Mouse (Mus musculus): ENCODE results near the gene Dlgap1. TPM values are rescaled to one million over a fixed set of nuclear protein-coding genes. Genes with fewer than 3 reads are reported as not detected.

Gene Dlgap1
- total RNA-seq, 2 experiments from 2014 or later = 0.33 to 0.78 TPM

DNA sequence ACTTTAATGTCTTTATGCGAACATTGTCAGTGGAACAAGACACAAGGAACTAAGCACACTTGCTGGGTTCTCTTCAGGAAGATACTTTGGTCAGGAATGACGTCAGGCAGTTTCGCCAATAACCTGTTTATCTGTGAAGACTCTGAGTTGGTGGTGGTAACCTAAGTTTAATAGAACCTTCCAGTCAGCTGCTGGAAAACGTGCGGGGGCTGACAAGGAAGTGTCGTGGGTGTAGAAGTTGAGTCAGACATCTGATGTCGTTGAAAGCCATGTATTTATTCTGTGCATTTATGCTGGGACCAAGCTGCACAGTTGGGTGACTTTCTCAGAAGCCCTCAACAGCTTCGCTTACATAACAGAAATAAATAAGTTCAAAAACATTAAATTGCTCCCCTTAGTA is 477.6 kb downstream of the Dlgap1 start:
- DNase-seq = no peak
- intact Hi-C loops (cut with DNase I) = no loop called here

DNA sequence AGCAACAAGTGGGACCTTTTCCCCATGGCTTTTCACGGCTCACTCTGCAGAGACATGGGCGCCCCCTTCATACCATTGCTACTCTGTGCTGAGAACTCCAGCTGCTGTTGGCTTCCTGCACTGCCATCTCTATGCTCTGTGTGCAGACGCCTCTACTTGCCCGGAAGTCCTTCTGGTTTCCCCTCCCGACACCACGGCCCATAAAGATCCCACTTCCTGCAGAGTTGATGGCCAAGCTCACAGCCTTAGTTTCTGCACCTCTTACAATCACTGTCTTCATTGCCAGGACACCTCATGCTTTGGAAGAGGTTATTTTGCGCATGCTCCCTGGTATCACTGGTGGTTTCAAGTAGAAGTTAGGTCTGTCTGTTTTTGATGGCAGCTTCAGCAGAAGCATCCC is 486.2 kb downstream of the Dlgap1 start:
- DNase-seq = no peak
- intact Hi-C loops (cut with DNase I) = no loop called here

DNA sequence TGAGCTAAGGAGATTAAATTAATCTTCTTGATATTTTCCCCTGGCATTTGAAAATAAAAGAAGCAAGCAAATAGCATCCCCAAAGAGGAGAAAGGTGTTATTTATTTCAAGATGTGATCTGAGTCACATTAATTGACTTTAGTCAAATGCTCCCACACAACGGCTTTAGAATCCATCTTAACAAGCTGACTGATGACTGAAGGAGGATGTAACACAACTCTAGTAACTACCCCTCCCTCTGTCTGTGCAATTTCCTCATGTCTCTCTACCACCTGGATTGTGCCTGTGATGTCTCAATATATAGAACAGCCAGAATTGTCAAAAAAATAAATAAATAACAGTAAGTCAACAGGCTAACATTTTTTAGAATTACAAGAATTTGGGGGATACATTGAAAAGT is 488.2 kb downstream of the Dlgap1 start:
- DNase-seq = no peak
- intact Hi-C loops (cut with DNase I) = no loop called here

DNA sequence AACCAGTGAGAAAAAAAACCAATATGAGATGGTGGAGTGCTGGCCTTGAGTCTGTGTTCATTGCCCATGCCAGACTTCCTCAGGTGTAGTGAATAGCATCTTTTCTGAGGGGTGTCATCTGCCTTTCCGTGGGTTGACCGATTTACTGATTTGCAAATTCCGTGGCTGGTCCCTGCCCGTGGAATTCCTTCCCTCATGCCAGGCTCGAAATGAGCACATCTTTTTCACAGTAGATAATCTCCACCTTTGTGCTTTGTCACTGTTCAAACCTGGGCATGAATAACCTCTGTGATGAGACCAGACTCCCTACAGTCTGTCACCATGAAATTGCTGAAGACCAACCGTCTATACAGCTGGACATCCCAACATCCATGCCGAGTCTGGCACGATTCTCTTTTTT is 493.4 kb downstream of the Dlgap1 start:
- intact Hi-C loops (cut with DNase I) = no loop called here
- no peak for DNase-seq

DNA sequence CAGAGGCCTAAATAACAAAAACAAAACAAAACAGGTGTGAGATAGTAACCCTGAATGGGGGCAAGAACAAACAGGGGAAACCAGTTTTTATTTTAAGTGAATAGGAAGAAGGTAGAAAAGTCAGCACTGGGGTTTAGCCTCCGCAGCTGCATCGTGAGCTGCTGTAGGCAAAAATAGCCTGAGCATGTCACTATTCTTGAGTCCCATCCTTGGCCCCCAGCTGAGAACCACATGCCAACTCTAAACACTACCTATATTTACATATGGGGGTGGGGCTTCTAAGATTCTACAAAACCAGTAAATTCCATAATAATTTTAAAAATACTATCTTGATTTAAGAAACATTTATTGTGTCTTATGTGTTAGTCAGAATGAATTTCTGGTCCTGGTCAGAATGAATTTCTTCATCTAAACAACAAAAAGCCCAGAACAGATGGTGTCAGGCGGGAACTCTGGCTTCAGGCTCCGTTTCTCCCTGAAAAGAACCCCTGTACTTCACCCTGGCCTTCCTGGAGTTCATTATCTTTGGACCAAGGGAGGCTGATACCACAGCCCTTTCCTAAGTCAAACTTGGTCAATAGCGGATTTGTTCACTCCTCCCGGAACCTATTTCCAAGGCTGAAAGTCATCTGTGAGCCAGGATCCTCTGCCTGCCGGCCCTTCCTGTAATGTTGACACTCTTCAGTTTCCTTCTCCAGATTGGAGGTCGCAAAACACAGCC is 494.1 kb downstream of the Dlgap1 start:
- no peak for DNase-seq
- intact Hi-C loops (cut with DNase I) = no loop called here

DNA sequence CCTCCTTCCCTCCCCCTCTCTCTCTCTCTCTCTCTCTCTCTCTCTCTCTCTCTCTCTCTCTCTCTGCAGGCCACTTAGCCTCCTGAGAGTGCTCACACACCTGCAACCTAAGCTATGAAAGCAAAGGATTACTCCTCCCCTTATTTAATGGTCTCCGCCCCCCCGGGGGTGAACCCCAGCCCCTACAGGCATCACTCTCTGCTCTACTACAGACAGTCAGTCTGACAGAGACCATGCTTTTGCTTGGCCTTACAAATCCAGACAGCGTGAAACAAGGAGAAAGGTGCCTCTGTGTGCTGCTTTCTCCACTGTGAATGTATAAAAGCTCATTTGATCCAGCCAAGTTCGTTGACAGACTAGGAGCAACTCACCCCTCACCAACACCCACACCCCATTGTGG is 497.5 kb downstream of the Dlgap1 start:
- intact Hi-C loops (cut with DNase I) = no loop called here
- DNase-seq = no peak

DNA sequence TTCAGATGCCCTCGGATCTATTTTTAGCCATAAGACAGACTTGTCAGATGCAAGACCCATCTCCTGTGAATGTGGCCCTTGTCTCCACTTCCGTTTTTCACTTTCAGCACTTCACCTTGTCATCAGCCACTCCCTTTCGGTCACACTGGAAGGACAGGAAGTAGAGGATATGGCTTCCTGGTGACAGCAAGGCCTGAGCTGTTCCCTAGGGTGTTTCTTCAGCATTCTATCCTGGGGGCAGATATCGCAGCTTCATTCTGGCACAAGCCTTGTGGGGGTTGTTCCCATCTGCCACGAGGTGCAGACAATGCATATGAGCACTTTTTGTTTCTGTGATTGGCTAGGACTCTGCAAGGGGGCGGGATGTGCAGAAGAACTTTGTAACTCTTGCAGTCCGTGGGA is 502.1 kb downstream of the Dlgap1 start:
- DNase-seq = no peak
- intact Hi-C loops (cut with DNase I) = no loop called here

DNA sequence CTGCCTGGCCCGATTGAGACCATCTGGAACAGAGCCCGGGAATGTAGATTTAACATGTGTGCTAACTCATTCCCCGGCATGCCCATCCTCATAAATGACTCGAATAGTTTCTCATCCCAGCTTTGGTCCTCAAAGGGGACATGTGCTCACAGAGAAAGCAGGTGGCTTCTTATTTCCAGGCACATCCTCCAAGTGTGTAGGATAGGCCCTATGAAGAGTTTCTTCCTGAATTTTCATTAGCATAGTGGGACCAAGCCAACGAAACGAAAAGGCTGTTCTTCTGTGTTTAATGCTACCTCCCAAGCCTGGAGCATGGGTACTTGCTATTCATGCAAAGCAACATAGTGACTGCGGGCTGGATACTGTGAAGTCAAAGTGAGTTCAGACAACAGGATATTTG is 503.3 kb downstream of the Dlgap1 start:
- no peak for DNase-seq
- intact Hi-C loops (cut with DNase I) = no loop called here

DNA sequence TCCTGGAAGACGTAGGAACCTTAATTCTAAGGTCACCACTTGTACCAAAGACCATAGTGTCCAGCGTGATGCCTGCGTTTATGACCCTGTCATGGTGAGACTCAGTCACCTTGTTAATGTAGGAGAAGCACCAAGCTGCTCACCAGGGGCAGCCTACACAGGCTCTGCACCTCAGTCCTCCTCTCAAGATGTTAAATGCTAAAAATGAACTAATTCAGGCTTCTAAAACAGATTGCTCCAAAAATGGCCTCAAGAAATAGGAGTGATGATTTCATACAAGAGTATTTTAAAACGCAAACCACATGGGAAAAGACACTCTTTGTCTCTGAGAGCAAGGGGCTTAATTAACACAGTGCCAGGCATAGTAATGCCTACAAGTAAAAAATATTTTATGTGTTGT is 505.0 kb downstream of the Dlgap1 start:
- intact Hi-C loops (cut with DNase I) = no loop called here
- DNase-seq = no peak

DNA sequence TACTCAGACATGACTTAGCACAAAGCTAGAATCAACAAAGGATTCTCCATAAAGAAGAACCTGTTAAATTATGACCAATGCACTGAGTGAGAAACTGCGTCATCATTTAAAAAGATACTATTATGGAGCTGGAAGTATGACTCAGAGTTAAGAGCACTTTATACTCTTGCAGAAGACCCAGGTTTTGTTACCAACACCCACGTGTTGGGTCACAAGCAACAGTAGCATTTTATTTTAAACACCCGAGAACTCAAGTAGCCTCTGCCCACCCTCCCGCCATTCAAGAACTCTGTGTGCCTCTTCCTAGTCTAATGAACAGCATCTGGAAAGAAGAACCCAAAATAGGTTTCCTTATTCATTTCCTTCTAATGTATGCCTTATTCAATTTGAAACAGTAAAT is 514.8 kb downstream of the Dlgap1 start:
- DNase-seq = no peak
- intact Hi-C loops (cut with DNase I) = no loop called here

DNA sequence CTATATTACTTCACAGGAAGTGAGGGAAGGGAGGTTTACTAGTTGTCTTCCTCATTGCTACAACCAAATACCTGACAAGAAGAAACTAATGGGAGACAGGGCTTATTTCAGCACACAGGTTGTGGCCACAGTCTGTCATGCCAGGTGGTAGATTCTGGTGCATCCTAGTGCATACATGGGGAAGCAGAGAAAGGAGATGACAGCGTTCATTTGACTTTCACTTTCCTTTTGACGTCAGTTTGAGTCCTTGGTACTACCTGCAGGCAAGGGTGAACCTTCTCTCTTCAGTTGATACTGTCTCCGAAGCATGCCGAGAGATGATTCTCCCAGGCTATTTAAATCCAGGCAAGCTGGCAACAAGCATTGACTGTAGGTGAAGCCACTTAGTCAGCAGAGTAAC is 516.8 kb downstream of the Dlgap1 start:
- intact Hi-C loops (cut with DNase I) = no loop called here
- DNase-seq = no peak

DNA sequence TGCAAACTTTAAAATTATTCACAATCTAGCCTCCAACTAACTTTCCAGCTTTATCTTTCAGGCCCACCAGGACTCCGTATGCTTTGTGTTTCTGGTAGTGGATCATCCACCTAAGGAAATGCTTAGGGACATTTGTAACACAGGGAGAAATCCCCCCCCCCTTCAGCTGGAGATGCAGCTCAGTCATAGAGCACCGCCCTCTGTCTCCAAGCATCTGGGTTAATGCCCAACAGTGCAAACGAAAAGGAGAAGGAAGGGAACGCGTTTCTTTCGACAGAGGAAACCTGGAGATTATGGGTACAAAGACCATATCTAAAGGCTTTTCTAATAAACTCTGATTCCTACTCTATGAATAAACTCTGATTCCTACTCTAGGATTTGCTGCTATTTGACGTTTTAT is 517.4 kb downstream of the Dlgap1 start:
- DNase-seq = no peak
- intact Hi-C loops (cut with DNase I) = no loop called here

DNA sequence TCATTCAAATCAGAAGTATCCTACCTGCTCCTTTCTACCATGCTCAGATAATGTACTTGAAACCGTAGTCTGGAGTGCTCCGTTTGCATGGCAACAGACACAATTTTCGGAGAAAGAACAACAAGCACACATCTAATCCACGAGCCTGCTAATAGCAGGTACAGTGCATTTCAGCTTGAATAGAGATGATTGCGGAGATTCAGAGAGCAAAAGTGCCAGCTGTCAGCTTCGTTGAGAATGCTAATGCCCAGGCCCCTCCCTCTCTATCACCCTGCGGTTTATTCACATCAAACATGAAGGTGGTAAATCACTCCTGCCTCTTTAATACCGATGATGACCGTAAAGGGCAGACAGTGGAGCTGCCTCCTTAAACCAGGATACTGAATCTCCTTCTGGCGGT is 518.0 kb downstream of the Dlgap1 start:
- DNase-seq = no peak
- intact Hi-C loops (cut with DNase I) = no loop called here

DNA sequence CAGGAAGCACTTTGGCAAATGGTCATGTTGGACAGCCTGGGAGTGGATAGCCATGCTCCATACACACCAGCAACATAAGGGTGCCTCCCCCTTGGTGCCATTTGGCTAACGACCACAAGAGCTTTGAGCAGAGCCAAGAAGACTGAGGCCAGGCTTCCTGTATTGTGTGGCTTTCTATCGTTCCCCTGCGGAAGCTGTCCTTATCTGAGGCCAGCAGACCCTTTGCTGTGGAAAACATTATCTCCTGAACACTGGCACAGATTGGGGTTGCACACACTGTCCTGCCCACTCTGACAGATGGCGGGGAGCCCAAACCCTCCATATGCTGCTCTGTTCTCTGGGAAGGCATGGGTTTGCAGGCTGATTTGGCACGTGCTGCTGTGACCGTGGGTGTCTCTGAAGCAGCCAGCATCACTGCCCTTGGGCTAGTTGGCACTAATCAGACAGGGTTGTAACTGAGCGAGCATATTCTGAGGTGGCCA is 520.0 kb downstream of the Dlgap1 start:
- intact Hi-C loops (cut with DNase I) = no loop called here
- DNase-seq = peak in 1 of 2 experiments; percentile 5

DNA sequence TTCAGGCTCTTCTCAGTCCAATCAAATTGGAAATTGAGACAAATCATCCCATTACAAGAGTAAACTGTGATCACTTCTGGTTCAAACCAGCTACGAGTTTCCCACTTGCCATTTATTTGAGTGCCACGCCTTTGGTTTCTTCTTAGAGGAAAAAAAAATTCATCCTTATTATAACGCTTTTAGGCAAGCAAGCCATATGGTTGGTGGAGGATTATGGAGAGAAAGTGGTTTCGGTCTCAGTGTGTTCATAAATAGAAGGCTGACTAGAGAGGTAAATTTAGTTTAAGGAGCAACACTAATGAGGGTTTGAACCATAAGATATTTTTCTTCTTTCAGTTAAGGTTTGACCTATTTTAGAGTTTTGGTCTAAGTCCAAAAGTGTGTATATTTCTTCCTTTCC is 522.7 kb downstream of the Dlgap1 start:
- intact Hi-C loops (cut with DNase I) = no loop called here
- no peak for DNase-seq

DNA sequence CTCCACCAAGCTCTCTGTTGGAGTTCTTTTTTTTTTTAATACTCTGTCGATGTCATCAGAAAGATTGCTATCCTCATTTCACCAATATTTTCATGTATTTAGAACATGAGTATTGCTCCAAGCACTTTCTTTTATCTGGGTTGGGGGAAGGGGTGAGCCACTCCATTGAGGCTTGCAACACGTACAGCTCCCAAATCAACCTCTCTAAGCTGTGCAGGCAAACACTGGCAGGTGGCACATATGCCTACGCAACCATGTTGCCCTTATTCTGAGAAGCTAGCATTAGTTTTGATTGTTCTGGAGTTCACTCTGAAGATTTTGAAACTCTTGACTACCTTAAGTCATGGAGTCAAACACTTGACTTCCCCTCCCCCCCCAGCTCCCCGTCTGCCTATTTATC is 525.5 kb downstream of the Dlgap1 start:
- no peak for DNase-seq
- intact Hi-C loops (cut with DNase I) = no loop called here

DNA sequence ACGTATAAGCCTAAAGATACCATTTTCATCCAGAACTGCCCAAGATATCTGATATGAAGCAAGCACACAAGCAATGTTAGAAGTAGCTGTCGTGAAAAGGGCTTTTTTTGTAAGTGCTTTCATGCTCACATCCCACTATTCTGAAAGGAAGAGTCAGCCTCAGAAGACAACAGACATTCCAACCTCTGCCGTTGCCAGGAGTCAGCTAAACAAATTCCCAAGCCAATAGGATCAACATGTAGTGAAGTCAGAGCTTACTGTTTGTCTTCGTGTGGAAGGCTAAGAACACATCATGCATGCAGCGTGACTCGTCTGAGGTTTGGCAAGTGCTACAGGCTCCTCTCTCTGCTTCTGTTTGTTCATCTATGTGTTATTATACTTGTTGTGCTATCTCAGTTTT is 529.4 kb downstream of the Dlgap1 start:
- intact Hi-C loops (cut with DNase I) = no loop called here
- DNase-seq = no peak

DNA sequence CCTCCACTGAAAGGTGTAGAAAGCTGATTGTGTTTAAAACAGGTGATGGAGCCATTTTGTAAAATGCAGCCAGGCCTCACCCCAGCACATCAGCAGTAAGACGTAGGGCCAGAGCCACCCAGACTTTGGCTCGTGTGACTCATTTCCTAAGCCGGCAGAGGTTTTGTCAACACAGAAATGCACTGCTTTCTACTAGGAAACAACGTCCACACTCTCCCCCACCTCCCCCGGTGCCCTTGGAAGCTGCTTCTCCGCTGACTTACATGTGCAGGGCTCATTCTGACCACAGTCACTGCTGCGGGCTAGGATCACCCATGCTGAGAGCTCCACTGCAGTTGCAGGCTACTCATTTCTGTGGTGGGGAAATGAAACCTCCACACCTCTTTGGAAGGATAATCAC is 533.1 kb downstream of the Dlgap1 start:
- DNase-seq = no peak
- intact Hi-C loops (cut with DNase I) = no loop called here

DNA sequence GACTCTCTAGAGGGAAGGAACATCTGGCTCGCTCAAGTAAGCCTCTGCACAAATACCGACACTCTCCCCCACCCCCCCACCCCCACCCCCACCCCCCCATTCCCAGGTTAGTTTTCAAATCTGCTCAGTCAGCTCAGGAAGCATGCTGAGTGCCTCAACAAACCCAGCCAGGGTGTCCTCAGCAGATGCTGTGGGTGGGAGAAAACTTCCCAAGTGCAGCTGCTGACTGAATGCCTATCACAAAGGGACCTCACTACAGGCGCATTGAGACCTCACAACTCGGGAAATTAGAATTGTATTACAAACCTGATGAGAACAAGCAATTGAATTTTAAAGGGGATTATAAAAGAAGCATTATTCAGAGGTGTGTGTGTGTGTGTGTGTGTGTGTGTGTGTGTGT is 538.9 kb downstream of the Dlgap1 start:
- intact Hi-C loops (cut with DNase I) = no loop called here
- no peak for DNase-seq

DNA sequence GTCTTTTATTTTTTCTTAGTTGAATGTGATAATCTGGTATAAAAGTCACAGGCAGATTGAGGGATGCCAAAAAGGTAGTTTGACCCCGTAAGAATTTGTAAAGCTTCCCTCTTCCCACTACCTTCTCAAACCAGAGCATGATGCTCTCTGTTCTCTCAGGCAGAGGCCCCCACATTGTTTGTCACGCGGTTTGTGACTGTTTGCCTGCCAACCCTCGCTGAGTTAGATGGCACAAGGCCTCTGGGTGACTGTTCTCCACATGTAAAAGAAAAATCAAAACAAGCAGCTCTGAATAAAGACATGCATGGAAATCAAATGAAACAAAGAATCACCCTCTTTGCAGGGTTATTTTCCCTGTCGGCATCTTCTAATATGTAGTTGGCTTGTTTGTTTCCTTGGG is 541.6 kb downstream of the Dlgap1 start:
- intact Hi-C loops (cut with DNase I) = no loop called here
- DNase-seq = no peak

DNA sequence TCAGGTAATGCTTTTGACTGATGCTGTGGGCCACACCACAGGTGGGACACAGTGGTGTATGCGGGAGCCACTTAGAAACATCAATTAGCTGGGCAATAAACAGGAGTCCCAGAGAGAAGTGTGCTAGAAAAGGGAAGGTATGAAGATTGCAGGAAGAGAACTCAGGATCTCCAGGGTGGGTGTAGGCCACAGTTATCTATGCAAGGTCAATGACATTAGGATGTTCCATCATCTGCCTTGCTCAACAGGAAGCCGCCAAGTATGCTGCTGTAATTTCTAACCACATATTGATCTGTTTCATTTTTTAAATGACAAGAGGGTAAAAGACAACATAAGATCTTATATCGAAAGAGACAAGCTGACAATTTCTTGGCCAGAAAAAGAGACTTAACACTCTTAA is 542.5 kb downstream of the Dlgap1 start:
- no peak for DNase-seq
- intact Hi-C loops (cut with DNase I) = no loop called here

DNA sequence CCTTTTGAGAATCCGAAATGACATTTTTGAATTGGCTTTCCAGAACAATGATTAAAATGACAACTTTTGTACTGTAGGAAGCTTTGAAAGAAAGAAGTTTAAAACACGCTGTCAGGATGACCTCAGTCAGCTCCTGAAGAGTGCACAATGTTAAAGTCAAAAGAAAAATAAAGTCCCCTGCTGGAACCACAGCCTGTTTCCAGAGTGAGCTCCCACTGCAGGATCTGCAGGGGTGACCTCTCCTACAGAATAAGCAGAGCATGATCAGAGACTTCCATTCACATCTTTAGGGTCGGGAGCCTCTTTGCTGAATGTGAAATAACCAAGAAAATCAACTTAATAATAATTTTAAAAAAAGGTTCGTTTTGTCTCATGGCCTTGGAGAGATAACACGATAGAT is 544.9 kb downstream of the Dlgap1 start:
- intact Hi-C loops (cut with DNase I) = no loop called here
- no peak for DNase-seq

DNA sequence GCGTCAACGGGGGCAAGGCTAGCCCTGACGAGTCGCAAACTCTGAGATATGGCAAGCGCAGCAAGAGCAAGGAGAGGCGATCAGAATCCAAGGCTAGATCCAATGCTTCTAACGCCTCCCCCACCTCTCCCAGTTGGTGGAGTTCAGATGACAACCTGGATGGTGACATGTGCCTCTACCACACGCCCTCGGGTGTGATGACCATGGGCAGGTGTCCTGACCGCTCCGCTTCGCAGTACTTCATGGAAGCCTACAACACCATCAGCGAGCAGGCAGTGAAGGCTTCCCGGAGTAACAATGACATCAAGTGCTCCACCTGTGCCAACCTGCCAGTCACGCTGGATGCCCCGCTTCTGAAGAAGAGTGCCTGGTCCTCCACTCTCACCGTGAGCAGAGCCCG is 547.6 kb downstream of the Dlgap1 start:
- no peak for DNase-seq
- intact Hi-C loops (cut with DNase I) = no loop called here

Measured in heart, postnatal 36 days (tissue).